Mouse (Mus musculus) kidney, adult 11 months (tissue): ENCODE data around the gene Rnf215.
A peak's percentile ranks its signal among the peaks of the same experiment; 100 is the strongest.
"Not testable (repeated sequence)": the region's sequence is repeated elsewhere in the genome, so short reads cannot be mapped to it uniquely, and the experiment has no call there.

Source experiments
- DNase-seq: peaks from one replicate; pipeline ENCODE4 v3.0.0; 2022

The Rnf215 gene

DNA sequence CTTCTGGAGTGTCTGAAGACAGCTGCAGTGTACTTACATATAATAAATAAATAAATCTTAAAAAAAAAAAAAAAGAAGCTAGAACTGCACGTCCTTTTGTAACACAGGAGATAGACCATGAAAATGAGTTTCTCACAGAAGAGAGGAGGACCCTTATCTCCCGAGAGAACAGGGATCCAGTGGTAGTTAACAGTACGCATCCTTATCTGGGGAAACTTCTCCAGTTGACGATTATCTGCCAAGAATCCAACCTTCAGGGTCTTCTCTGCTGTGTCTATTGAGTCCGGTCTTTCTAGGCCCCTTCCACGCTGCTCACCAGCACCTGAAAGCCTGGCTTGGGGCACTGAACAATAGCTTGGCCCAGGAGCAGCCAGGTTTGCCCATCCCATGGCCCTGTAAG lies 21.0 kb upstream of the Rnf215 start:
- no peak for DNase-seq

GRCm38 (mm10) chr11:4114541-4114940 lies 20.5 kb upstream of the Rnf215 start:
- not testable (repeated sequence) for DNase-seq

- no peak for DNase-seq
These were observed 19.6 kb upstream of the Rnf215 start for GRCm38 (mm10) chr11:4115407-4115806.

DNA sequence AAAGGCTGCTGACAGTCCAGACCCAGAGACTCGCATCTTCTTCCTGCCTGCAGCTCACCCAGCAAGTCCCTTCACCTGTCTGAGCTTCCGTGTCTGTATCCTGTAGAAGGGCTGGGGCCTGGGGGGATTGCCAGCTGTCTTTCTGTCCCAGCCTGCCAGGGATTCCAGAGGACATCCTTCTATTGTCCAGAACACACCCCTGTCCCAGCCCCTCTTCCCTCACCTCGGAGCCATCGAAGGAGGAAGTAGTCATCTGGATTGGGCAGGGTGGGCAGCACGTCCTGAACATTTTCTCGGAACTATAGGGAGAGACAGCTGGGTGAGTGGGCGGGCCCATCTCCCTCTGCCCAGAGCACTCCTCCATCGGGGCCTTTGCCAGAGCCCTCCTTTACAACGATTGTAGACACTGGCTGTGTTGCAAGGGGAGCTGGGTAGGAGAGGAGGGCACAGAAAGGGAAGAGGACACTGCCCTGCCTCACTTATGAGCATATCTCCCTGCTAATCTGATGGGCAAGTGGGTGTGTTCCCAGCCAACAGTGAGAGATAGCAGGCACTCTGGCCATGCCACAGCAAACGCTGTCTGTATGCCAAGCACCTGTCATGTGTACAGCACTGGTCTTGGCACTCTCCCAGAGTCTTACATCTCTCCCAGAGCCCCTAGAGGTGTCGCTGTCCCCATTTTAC lies 18.4 kb upstream of the Rnf215 start:
- DNase-seq: no peak

GRCm38 (mm10) chr11:4117372-4118071 lies 17.5 kb upstream of the Rnf215 start:
- no peak for DNase-seq

- peak; percentile 76 for DNase-seq
These were observed 16.7 kb upstream of the Rnf215 start for GRCm38 (mm10) chr11:4118081-4118921.

GRCm38 (mm10) chr11:4119635-4120034 lies 15.4 kb upstream of the Rnf215 start:
- DNase-seq: no peak

DNA sequence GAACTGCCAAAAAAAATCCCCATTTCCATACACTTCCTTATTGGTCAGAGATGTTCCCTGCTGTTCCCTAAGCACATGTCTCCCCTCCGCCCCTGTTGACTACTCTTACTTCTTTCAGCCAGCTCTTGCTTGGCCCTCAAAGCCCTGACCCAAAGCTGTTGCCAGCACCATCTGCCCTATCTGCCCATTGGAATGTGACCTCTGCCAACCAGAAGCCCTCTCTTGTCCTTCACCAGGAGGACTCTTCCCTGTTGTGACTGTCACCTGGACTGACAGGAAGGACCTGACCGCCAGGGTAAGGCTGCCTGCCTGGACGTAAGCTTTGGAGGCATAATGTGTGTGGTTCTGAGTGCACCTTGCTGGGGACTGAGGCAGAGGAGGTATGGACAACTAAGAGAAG lies 13.3 kb upstream of the Rnf215 start:
- DNase-seq: no peak

GRCm38 (mm10) chr11:4122226-4122625 lies 12.8 kb upstream of the Rnf215 start:
- no peak for DNase-seq

DNA sequence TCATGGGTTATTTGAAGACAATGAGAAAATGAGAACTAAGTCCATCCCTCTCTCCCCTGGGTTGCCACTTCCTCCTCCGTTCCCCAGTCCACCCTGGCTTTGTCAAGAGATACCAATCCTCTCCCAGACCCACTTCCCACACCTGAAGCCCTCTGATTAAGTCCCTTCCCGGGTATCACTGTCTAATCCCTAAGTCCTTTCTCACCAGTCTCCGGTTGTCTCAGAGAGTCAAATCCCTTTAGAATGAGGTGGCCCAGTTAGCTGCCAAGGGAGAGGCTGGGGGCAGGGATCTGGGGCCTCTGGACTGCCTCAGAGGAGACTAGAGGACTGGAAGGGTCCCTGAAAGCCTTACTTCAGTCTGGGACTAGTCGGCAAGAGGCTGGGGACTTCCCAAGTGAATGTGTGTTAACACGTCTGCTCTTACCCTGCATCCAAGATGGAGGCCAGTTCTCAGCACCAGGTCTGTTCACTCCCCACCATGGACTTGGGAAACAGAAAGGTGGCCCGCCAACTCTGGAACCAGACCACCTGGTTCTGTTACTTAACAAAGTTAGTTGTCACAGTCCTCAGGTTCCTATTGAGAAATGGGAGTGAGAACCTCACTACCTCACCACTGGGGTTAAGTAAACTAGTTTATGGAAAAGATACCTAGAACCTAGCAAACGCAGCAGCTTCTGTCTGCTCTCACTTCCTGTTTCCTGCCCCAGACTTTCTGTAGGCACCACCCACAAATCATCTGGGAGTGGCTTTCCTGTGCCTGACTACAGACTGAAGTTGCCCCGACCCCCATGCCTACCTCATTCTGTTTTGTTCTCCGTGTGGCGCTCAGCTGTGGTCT lies 12.0 kb upstream of the Rnf215 start, which contains the start of gene Sec14l2:
TSS of gene Sec14l2 (minus strand) at position 674 of the 838 bp plus-strand sequence.
- DNase-seq: no peak

DNA sequence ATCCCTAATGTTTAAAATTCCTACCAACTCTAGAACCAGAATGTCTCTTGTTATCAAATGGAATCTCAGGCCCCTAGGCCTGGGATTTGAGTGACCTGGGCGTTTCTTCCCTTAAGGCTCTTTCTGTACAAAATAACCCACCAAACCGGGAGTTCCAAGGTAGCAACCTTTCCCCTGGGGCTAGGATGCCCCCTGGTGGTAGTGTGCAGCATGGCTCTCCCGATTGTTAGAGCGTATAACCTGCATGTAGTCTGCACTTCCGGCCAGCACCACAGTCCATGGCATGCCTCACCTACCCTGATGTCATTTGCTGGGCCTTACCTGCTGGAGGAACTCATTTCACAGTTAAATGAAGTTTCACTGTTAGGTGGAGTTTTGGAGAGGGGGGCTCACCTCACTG lies 11.1 kb upstream of the Rnf215 start:
- DNase-seq: peak; percentile 37

DNA sequence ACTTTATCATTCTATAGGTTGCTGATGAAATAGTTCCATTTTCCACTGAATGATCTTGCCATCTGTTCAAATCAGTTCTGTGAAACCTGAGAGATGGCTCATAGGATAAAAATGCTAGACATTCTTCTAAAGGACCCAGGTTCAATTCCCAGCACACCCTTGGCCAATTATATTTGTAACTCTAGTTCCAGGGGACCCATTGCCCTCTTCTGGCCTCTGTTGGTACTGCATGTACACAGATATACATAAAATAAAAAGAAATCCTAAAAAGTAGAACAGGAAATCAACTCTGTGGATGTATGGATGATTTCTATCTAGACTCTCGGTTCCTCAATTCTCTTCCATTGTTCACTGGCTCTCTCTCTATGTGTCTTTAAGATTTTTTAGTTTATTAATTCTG lies 7.9 kb upstream of the Rnf215 start:
- DNase-seq: no peak

DNA sequence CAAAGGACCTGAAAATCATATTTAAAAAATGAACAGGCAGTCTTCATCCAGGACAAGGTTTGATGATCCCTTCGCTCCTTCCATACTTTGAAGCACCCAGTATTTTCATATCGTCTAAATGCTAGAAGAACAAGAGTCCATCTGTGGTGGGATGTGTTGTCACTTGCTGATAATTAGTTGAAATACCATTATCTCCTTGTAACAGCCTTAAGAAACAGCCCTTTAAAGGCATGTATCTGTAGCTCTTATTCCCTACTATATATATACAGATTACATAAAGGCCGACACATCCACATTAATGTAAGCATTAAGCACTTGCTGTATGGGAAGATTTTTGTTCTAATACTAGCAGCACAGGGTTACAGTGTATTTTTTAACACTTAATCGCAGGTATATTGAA lies 6.5 kb upstream of the Rnf215 start:
- DNase-seq: not testable (repeated sequence)

- DNase-seq: no peak
These were observed 1.6 kb upstream of the Rnf215 start for GRCm38 (mm10) chr11:4133450-4133849.

- DNase-seq: no peak
These were observed 602 bp upstream of the Rnf215 start for GRCm38 (mm10) chr11:4134400-4134799.

GRCm38 (mm10) chr11:4138964-4139363 lies 4.0 kb downstream of the Rnf215 start:
- DNase-seq: no peak

- DNase-seq: no peak
These were observed 6.5 kb downstream of the Rnf215 start for GRCm38 (mm10) chr11:4141505-4141904.

- DNase-seq: no peak
These were observed 7.3 kb downstream of the Rnf215 start for GRCm38 (mm10) chr11:4142352-4142751.

DNA sequence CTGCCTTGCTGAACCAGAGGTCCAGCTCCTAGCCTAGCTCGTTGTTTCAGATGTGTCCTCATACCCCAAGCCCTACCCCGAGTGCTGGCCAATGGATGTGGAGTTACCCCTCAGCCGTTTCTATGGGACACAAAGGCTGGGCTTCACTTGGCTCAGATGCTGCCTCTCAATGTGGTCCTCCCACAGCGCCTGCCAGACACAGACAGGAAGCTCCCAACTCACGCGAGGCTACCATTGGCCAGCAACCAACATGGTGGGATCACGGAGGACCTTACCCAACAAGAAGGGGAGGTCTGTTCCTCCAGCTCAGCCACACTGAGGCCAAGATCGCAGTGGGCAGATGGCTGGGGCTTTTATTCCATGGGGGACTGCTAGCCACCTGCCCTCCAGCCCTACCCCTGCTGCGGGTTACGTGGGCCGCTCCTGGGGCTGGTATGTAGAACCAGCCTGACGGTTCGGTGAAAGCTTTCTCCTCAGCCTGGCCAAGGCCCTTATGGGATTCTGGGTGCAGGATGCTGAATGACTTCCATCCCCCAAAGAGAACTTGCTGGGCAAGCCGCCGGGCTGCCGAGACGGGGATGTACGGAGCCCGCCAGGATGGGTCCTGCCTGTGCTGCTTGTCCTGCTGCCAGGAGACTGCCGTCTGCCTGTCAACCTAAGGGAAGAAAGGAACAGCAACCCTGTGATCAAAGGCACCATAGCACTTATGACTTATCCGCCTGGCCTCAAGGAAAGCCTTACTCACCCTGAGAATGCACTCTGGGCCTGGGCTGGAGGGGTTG lies 8.5 kb downstream of the Rnf215 start:
- DNase-seq: no peak

GRCm38 (mm10) chr11:4146381-4146780 lies 11.4 kb downstream of the Rnf215 start:
- no peak for DNase-seq

GRCm38 (mm10) chr11:4147098-4147497 lies 12.1 kb downstream of the Rnf215 start:
- DNase-seq: no peak

DNA sequence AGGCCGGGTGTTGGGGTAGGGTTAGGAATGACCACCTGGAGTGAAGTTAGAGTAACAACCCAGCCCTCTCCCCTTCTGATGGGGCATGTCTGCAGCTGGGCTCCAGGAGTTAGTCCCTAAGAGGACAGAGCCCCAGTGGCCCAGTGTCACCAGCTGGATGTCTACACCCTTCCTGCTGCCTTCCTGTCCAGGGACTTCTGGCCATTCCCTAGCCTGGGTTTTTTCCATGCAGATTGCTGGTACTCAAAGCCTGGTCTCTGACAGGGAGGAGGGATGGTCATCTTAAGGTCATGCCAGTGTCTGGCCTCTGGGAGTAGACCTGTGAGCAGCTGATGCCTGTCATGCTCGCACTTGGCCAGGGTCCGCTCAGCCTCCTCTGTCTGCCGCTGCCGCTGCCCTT lies 13.1 kb downstream of the Rnf215 start:
- peak; percentile 61 for DNase-seq
